Mouse (Mus musculus) spleen, adult 2 months (tissue): ENCODE results near the gene Arl13b. TPM values are rescaled to one million over a fixed set of nuclear protein-coding genes. Genes with fewer than 3 reads are reported as not detected.
A peak's percentile ranks its signal among the peaks of the same experiment; 100 is the strongest.

Source experiments
- DNase-seq, 2 experiments: peaks; one replicate each; pipeline versions ENCODE4 v3.0.0 to v3.0.0-alpha.2; 2012 to 2021; ENCODE audit warnings: low spot score in 2 of 2, low read depth in 1 of 2
- H3K27ac ChIP-seq: fragments of 200-500 bp; 2 replicates; pipeline ENCODE4 v1.5.1; 2012; ENCODE audit warnings: low read length, inconsistent platforms; ENCODE audit not compliant: insufficient read depth
- H3K27me3 ChIP-seq: fragments of 200-500 bp; 2 replicates; pipeline ENCODE4 v1.6.1; 2012; ENCODE audit warnings: mild to moderate bottlenecking, moderate library complexity, low read length, inconsistent platforms; ENCODE audit not compliant: control insufficient read depth, insufficient read depth
- H3K36me3 ChIP-seq: fragments of 200-500 bp; 2 replicates; pipeline ENCODE4 v1.6.1; 2012; ENCODE audit warnings: mild to moderate bottlenecking, low read length, inconsistent platforms; ENCODE audit not compliant: control insufficient read depth, insufficient read depth
- H3K4me1 ChIP-seq: fragments of 200-500 bp; 2 replicates; pipeline ENCODE4 v1.6.1; 2011; ENCODE audit warnings: inconsistent platforms; ENCODE audit not compliant: control insufficient read depth, insufficient read depth, insufficient read length
- H3K4me3 ChIP-seq: fragments of 200-500 bp; 2 replicates; pipeline ENCODE4 v1.5.1; 2011; ENCODE audit warnings: mild to moderate bottlenecking, inconsistent platforms; ENCODE audit not compliant: insufficient read depth, insufficient read length; ENCODE audit errors: extremely low read depth
- CTCF ChIP-seq: fragments of 200-500 bp; IDR thresholded peaks from 2 replicates; pipeline ENCODE4 v1.5.1; 2011; ENCODE audit warnings: mild to moderate bottlenecking, inconsistent platforms; ENCODE audit not compliant: insufficient read depth, insufficient read length, insufficient replicate concordance; ENCODE audit errors: extremely low read depth
- POLR2A ChIP-seq: fragments of 200-500 bp; IDR thresholded peaks from 2 replicates; pipeline ENCODE4 v1.6.1; 2011; ENCODE audit warnings: low read depth, low read length, inconsistent platforms
- WGBS: fragments of 180-500 bp; shearing (Covaris S2); methylation state at CpG from one replicate; pipeline ENCODE4 v1.1.7; 2018; 5-methylcytosine and 5-hydroxymethylcytosine counted together
- polyA plus RNA-seq: library from polyadenylated mRNA; depleted of rRNA; stranded (reverse); fragments of >200 nt; gene quantifications from 2 replicates; pipeline ENCODE4 v1.2.3, GENCODE M21; 2012

Gene Arl13b
- polyA plus RNA-seq, 1 experiment: 1.5 TPM

GRCm38 (mm10) chr16:62852464-62853252 is 5.8 kb upstream of the Arl13b start:
- TF ChIP-seq CTCF: no peak
- TF ChIP-seq POLR2A: no peak
- H3K4me1 ChIP-seq: peaks cover 6% of the 10 kb centered on the region
- no peaks in the 10 kb centered on the region; the same call in 1 of the 2 replicates for H3K27me3 ChIP-seq
- no peaks in the 10 kb centered on the region for H3K36me3 ChIP-seq
- H3K27ac ChIP-seq: no peak overlapping the region
- no peak overlapping the region for H3K4me3 ChIP-seq
- DNase-seq: no peak
- WGBS: 84% methylated on average over 3 of the region's 3 CpGs

- Histone ChIP-seq H3K27me3 (no peaks in the 10 kb centered on the region), H3K27ac (no peak overlapping the region), H3K36me3 (no peaks in the 10 kb centered on the region), H3K4me1 (peaks cover 4% of the 10 kb centered on the region; the same call in 1 of the 2 replicates), H3K4me3 (no peak overlapping the region; the same call in 1 of the 2 replicates)
- WGBS: 87% methylated on average over 6 of the region's 6 CpGs
- DNase-seq: no peak
- TF ChIP-seq POLR2A (no peak), CTCF (no peak)
Observed at GRCm38 (mm10) chr16:62845341-62845740, 1.5 kb downstream of the Arl13b start.

- 53% methylated on average over 3 of the region's 3 CpGs for WGBS
- Histone ChIP-seq H3K27me3 (no peaks in the 10 kb centered on the region), H3K4me3 (no peak overlapping the region), H3K27ac (no peak overlapping the region), H3K4me1 (peaks cover 3% of the 10 kb centered on the region), H3K36me3 (no peaks in the 10 kb centered on the region)
- DNase-seq: peak in 1 of 2 experiments; percentile 9
- TF ChIP-seq CTCF (no peak), POLR2A (no peak)
Observed at GRCm38 (mm10) chr16:62834016-62834735, 12.7 kb downstream of the Arl13b start.

- Histone ChIP-seq H3K4me3 (no peak overlapping the region), H3K27me3 (no peaks in the 10 kb centered on the region), H3K27ac (no peak overlapping the region), H3K4me1 (peaks cover 3% of the 10 kb centered on the region), H3K36me3 (no peaks in the 10 kb centered on the region)
- no peak for TF ChIP-seq POLR2A
- peak; percentile 67; the same call in 1 of the 2 replicates for TF ChIP-seq CTCF
- DNase-seq: peak; percentile 40 to 45
- 30% methylated on average over 4 of the region's 4 CpGs for WGBS
Observed at GRCm38 (mm10) chr16:62832481-62832880, 14.4 kb downstream of the Arl13b start.

GRCm38 (mm10) chr16:62832027-62832426 is 14.8 kb downstream of the Arl13b start:
- Histone ChIP-seq H3K27ac (no peak overlapping the region), H3K4me1 (peaks cover 3% of the 10 kb centered on the region), H3K36me3 (no peaks in the 10 kb centered on the region), H3K27me3 (no peaks in the 10 kb centered on the region), H3K4me3 (no peak overlapping the region)
- DNase-seq: no peak
- TF ChIP-seq POLR2A (no peak), CTCF (no peak)
- WGBS: 86% methylated on average over 2 of the region's 2 CpGs

GRCm38 (mm10) chr16:62826156-62827001 is 20.5 kb downstream of the Arl13b start:
- 65% methylated on average over 12 of the region's 12 CpGs for WGBS
- H3K4me1 ChIP-seq: no peaks in the 10 kb centered on the region
- peak in 1 of 2 experiments; percentile 27 for DNase-seq

More at GRCm38 (mm10) chr16:62826156-62827001, 20.5 kb downstream of the Arl13b start:
- no peak overlapping the region for H3K4me3 ChIP-seq
- no peaks in the 10 kb centered on the region for H3K27me3 ChIP-seq
- H3K36me3 ChIP-seq: no peaks in the 10 kb centered on the region
- no peak for TF ChIP-seq CTCF
- TF ChIP-seq POLR2A: no peak
- H3K27ac ChIP-seq: no peak overlapping the region
